Mouse (Mus musculus) CH12.LX (cell line): ENCODE results near the gene Tmem50b. TPM values are rescaled to one million over a fixed set of nuclear protein-coding genes. Genes with fewer than 3 reads are reported as not detected.
A peak's percentile ranks its signal among the peaks of the same experiment; 100 is the strongest.

Experiments
- DNase-seq: peaks from one replicate; pipeline ENCODE4 v3.0.0-alpha.2; 2013; ENCODE audit errors: extremely low read depth
- H3K27ac ChIP-seq: 2 replicates; pipeline ENCODE4 v1.5.1; 2012; ENCODE audit warnings: low read depth, mild to moderate bottlenecking, control low read depth, moderate library complexity; ENCODE audit not compliant: insufficient read depth
- H3K27me3 ChIP-seq: replicated peaks from 2 replicates; pipeline ENCODE3; 2012; ENCODE audit warnings: inconsistent platforms
- H3K36me3 ChIP-seq, 2 experiments: replicated peaks in 1 of 2; 2 replicates each; pipeline versions ENCODE3 to v1.6.1; 2012; ENCODE audit warnings: inconsistent platforms in 1 of 2, low read length in 1 of 2, mild to moderate bottlenecking in 1 of 2, mixed read lengths in 1 of 2, moderate library complexity in 1 of 2; ENCODE audit not compliant: control insufficient read depth in 1 of 2, insufficient read depth in 1 of 2
- H3K4me1 ChIP-seq, 2 experiments: 2 replicates each; pipeline ENCODE4 v1.6.1; 2012; ENCODE audit warnings: inconsistent platforms in 1 of 2, moderate library complexity in 1 of 2; ENCODE audit not compliant: insufficient read depth in 2 of 2, control insufficient read depth in 1 of 2
- H3K4me2 ChIP-seq: 2 replicates; pipeline ENCODE4 v1.6.1; 2012; ENCODE audit warnings: low read depth, mild to moderate bottlenecking, control low read depth; ENCODE audit not compliant: poor library complexity, insufficient read depth, severe bottlenecking
- H3K4me3 ChIP-seq, 3 experiments: fragments of 150-350 bp in 1 of 3; sonication (generic) in 1 of 3; replicated peaks in 1 of 3; 2 replicates each; pipeline versions ENCODE3 to v1.5.1; 2011 to 2012; ENCODE audit warnings: low read depth in 2 of 3, low read length in 2 of 3, mild to moderate bottlenecking in 2 of 3, moderate library complexity in 2 of 3, control low read depth in 1 of 3, improper control_type of control experiment in 1 of 3, inconsistent platforms in 1 of 3, mixed read lengths in 1 of 3; ENCODE audit not compliant: poor library complexity in 1 of 3
- H3K79me2 ChIP-seq: replicated peaks from 2 replicates; pipeline ENCODE4 v1.6.1; 2012; ENCODE audit warnings: mild to moderate bottlenecking, moderate library complexity; ENCODE audit not compliant: control insufficient read depth, poor library complexity, insufficient read depth, severe bottlenecking; ENCODE audit errors: extremely low read depth
- H3K9ac ChIP-seq: 2 replicates; pipeline ENCODE4 v1.6.1; 2012; ENCODE audit warnings: low read depth, mild to moderate bottlenecking, control low read depth, moderate library complexity; ENCODE audit not compliant: insufficient read depth
- H3K9me3 ChIP-seq: replicated peaks from 2 replicates; pipeline ENCODE3; 2012; ENCODE audit warnings: low read length, inconsistent platforms, mixed read lengths
- BHLHE40 ChIP-seq: IDR thresholded peaks from 2 replicates; pipeline ENCODE4 v1.6.1; 2011; ENCODE audit warnings: mild to moderate bottlenecking, low read depth, low read length, improper control_type of control experiment
- CHD1 ChIP-seq: IDR thresholded peaks from 2 replicates; pipeline ENCODE4 v1.6.1; 2012; ENCODE audit warnings: low read depth, low read length, improper control_type of control experiment, inconsistent platforms
- E2F4 ChIP-seq: IDR thresholded peaks from 2 replicates; pipeline ENCODE4 v1.6.1; 2011; ENCODE audit warnings: low read depth, low read length, improper control_type of control experiment; ENCODE audit not compliant: insufficient replicate concordance
- HCFC1 ChIP-seq: IDR thresholded peaks from 2 replicates; pipeline ENCODE4 v1.6.1; 2012; ENCODE audit warnings: low read depth, mild to moderate bottlenecking, inconsistent platforms, low read length, improper control_type of control experiment
- JUN ChIP-seq: IDR thresholded peaks from 2 replicates; pipeline ENCODE4 v1.6.1; 2011; ENCODE audit warnings: low read depth, mild to moderate bottlenecking, low read length, improper control_type of control experiment, moderate library complexity; ENCODE audit not compliant: insufficient read depth
- KAT2A ChIP-seq: IDR thresholded peaks from 2 replicates; pipeline ENCODE4 v1.6.1; 2012; ENCODE audit warnings: low read length, improper control_type of control experiment, inconsistent platforms; ENCODE audit not compliant: insufficient replicate concordance
- MAX ChIP-seq: IDR thresholded peaks from 2 replicates; pipeline ENCODE4 v1.6.1; 2011; ENCODE audit warnings: low read length, improper control_type of control experiment
- MEF2A ChIP-seq: IDR thresholded peaks from 2 replicates; pipeline ENCODE4 v1.6.1; 2014; ENCODE audit warnings: low read depth, mild to moderate bottlenecking, inconsistent platforms, low read length, improper control_type of control experiment, borderline replicate concordance
- MXI1 ChIP-seq: IDR thresholded peaks from 2 replicates; pipeline ENCODE4 v1.6.1; 2011; ENCODE audit warnings: mild to moderate bottlenecking, low read depth, low read length, improper control_type of control experiment
- NRF1 ChIP-seq: IDR thresholded peaks from 2 replicates; pipeline ENCODE4 v1.6.1; 2014; ENCODE audit warnings: low read depth, mild to moderate bottlenecking, inconsistent platforms, low read length, improper control_type of control experiment, moderate library complexity
- RCOR1 ChIP-seq: conservative IDR thresholded peaks from 2 replicates; pipeline ENCODE4 v1.6.1; 2012; ENCODE audit warnings: low read depth, mild to moderate bottlenecking, inconsistent platforms, low read length, improper control_type of control experiment
- SMC3 ChIP-seq: IDR thresholded peaks from 2 replicates; pipeline ENCODE4 v1.6.1; 2011; ENCODE audit warnings: low read depth, low read length, improper control_type of control experiment
- TBP ChIP-seq: conservative IDR thresholded peaks from 2 replicates; pipeline ENCODE4 v1.6.1; 2011; ENCODE audit warnings: low read depth, low read length, improper control_type of control experiment
- USF1 ChIP-seq: IDR thresholded peaks from 2 replicates; pipeline ENCODE4 v1.6.1; 2014; ENCODE audit warnings: low read depth, mild to moderate bottlenecking, inconsistent platforms, low read length, improper control_type of control experiment
- ZNF384 ChIP-seq: IDR thresholded peaks from 2 replicates; pipeline ENCODE4 v1.6.1; 2012; ENCODE audit warnings: low read depth, low read length, improper control_type of control experiment, inconsistent platforms
- dilution Hi-C: fragments of 300-500 bp; cut with MboI; formaldehyde crosslinking; loops from 2 replicates; pipeline ENCODE4 v1.14.3; 2020; ENCODE audit warnings: low sequenced_read_pairs; ENCODE audit not compliant: extremely low pct_unique_long_range_greater_than_20kb, extremely low pct_ligation_motif_present
- in situ Hi-C: fragments of 300-500 bp; cut with MboI; formaldehyde crosslinking; loops from 3 replicates; pipeline ENCODE4 v1.14.3; 2019; ENCODE audit warnings: low sequenced_read_pairs, low pct_ligation_motif_present, low pct_unique_long_range_greater_than_20kb, mixed read lengths
- polyA plus RNA-seq: library from polyadenylated mRNA; unstranded; fragments of >175 nt; gene quantifications from 2 replicates; pipeline ENCODE4 v1.2.1, GENCODE M21; 2012; ENCODE audit warnings: low read depth; ENCODE audit not compliant: insufficient read length
- total RNA-seq, 2 experiments: library from RNA; depleted of rRNA; stranded (reverse); fragments of 300-350 nt in 1 of 2; fragments of >200 nt in 1 of 2; gene quantifications; 2 replicates each; pipeline ENCODE4 v1.2.3; 2012 to 2014

Gene Tmem50b
- total and polyA plus RNA-seq, 3 experiments = 6.1 to 15.9 (median 12.7) TPM

DNA sequence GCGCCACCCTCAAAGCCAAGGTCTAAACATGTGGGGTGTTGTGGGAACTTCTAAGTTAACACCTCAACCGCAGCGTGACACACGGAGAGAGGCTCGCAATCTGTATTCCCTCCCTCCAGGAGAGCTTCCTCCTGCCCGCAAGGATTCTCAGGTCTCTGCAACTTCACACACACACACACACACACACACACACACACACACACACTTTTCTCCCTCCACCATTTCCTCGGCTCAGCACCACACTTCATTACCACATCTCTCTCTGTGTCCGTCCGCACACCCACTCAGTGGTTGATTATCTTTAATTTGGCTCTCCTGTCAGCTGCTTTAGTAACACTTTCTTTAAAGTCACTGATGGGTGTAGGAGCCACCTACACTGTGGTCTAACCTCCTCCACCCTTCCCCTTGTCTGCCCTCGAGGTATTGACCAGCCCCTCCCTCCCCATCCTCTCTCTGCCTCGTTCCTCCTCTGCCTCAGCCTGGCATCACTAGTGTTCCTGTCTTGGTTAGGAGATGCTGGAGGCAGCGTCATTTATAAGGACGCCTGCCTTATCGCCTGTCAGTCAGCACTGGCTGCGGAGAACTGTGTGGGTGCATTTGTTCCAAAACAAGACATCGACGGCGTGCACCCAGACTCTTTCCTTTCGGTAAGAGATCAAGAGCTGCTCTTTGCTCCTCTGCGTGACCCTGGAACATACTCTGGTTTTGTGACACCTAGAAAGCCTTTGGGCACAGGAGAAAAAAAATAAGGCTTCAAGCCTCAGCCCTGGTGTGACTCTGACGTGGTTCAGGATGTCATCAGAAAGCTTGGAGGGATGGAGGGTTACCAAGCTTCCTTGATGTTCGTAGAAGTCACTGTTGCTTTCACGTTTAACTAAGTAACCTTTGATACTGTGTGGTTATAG lies 64.3 kb downstream of the Tmem50b start:
- dilution Hi-C loops = no loop called here
- H3K4me3 ChIP-seq = peak overlapping the region in 1 of 3 experiments; percentile 26

DNA sequence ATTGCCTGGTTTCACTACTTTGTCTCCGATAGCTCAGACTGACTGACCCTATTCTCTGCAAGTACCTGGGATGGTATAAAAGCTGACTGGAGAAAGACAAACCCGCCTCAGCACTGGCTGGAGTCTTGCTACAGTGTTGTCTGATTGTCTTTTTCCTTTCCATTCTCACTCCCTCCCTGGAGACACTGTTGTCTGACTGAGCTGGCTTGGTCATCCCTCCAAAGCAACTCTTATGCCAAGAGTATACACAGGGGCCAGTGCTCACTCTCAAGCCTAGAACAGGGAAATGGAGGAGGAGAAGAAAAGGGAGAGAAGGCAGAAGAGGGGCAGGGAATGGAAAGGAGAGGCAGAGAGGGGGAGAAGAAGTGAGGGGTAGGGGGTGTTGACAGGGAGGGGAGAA lies 65.2 kb downstream of the Tmem50b start:
- in situ Hi-C loops (no loop called here), dilution Hi-C loops (no loop called here)
- Histone ChIP-seq H3K27ac (no peak overlapping the region), H3K9me3 (no peaks in the 10 kb centered on the region), H3K4me2 (no peak overlapping the region), H3K27me3 (peaks cover 4% of the 10 kb centered on the region), H3K36me3 (no peaks in the 10 kb centered on the region), H3K4me1 (peaks cover 17 to 20% of the 10 kb centered on the region in 2 experiments), H3K9ac (no peak overlapping the region), H3K4me3 (no peak overlapping the region), H3K79me2 (no peaks in the 10 kb centered on the region)
- DNase-seq = no peak
- no peak for TF ChIP-seq TBP
- TF ChIP-seq MXI1 = no peak
- no peak for TF ChIP-seq MAX
- TF ChIP-seq KAT2A = no peak
- no peak for TF ChIP-seq NRF1
- no peak for TF ChIP-seq HCFC1
- no peak for TF ChIP-seq BHLHE40
- no peak for TF ChIP-seq ZNF384
- no peak for TF ChIP-seq JUN
- TF ChIP-seq CHD1 = no peak

More for the DNA sequence above, 64.3 kb downstream of the Tmem50b start:
- H3K27me3 ChIP-seq = peaks cover 4% of the 10 kb centered on the region
- no peak for DNase-seq
- H3K4me1 ChIP-seq = peaks cover 20 to 25% of the 10 kb centered on the region in 2 experiments
- H3K79me2 ChIP-seq = no peaks in the 10 kb centered on the region
- in situ Hi-C loops = no loop called here
- no peak overlapping the region for H3K27ac ChIP-seq
- no peaks in the 10 kb centered on the region for H3K9me3 ChIP-seq
- 0 out of 2 replicates have a peak overlapping the region, but pooled peaks have one; percentile 2 for H3K9ac ChIP-seq
- no peaks in the 10 kb centered on the region for H3K36me3 ChIP-seq
- peak overlapping the region; percentile 22; the same call in 1 of the 2 replicates for H3K4me2 ChIP-seq
- TF ChIP-seq MEF2A (no peak), SMC3 (no peak), RCOR1 (no peak), MAX (peak; percentile 34; the same call in 1 of the 2 replicates), E2F4 (no peak), USF1 (no peak), HCFC1 (no peak)
